Mouse (Mus musculus) limb, embryonic 15.5 days (tissue): ENCODE results near the gene Six6. TPM values are rescaled to one million over a fixed set of nuclear protein-coding genes. Genes with fewer than 3 reads are reported as not detected.

Experiments used
- ATAC-seq: fragments of 200-750 bp; cut with Nextera tagmentation; 2 replicates; pipeline ENCODE4 v1.8.0; 2017; ENCODE audit warnings: low read depth, moderate TSS enrichment; ENCODE audit not compliant: insufficient number of reproducible peaks, low FRiP score, low TSS enrichment
- H3K27ac ChIP-seq: fragments of 300-500 bp; sonication (generic); 2 replicates; pipeline ENCODE4 v1.5.1; 2015; ENCODE audit warnings: moderate library complexity, mild to moderate bottlenecking, inconsistent platforms
- H3K27me3 ChIP-seq: fragments of 300-500 bp; sonication (generic); 2 replicates; pipeline ENCODE4 v1.6.1; 2015; ENCODE audit warnings: inconsistent platforms
- H3K36me3 ChIP-seq: fragments of 300-500 bp; sonication (generic); 2 replicates; pipeline ENCODE4 v1.6.1; 2015; ENCODE audit warnings: inconsistent platforms
- H3K4me1 ChIP-seq: fragments of 300-500 bp; sonication (generic); 2 replicates; pipeline ENCODE4 v1.6.1; 2015; ENCODE audit warnings: inconsistent platforms
- H3K4me2 ChIP-seq: fragments of 300-500 bp; sonication (generic); 2 replicates; pipeline ENCODE4 v1.6.1; 2015; ENCODE audit warnings: mild to moderate bottlenecking, inconsistent platforms
- H3K4me3 ChIP-seq: fragments of 300-500 bp; sonication (generic); 2 replicates; pipeline ENCODE4 v1.5.1; 2015; ENCODE audit warnings: mild to moderate bottlenecking, inconsistent platforms
- H3K9ac ChIP-seq: fragments of 300-500 bp; sonication (generic); 2 replicates; pipeline ENCODE4 v1.6.1; 2015; ENCODE audit warnings: inconsistent platforms
- H3K9me3 ChIP-seq: fragments of 300-500 bp; sonication (generic); 2 replicates; pipeline ENCODE4 v1.6.1; 2016; ENCODE audit warnings: inconsistent platforms
- WGBS: fragments of 180-500 bp; shearing (Covaris S2); methylation state at CpG from one replicate; pipeline ENCODE4 v1.1.7; 2015; 5-methylcytosine and 5-hydroxymethylcytosine counted together
- polyA plus RNA-seq: library from polyadenylated mRNA; unstranded; fragments of >200 nt; fragmentation: Nextera tagmentation; extraction: Ambion mirVana; gene quantifications from 2 replicates; pipeline ENCODE4 v1.2.1, GENCODE M21; 2015

Gene Six6
- not detected in 2 replicates for polyA plus RNA-seq

DNA sequence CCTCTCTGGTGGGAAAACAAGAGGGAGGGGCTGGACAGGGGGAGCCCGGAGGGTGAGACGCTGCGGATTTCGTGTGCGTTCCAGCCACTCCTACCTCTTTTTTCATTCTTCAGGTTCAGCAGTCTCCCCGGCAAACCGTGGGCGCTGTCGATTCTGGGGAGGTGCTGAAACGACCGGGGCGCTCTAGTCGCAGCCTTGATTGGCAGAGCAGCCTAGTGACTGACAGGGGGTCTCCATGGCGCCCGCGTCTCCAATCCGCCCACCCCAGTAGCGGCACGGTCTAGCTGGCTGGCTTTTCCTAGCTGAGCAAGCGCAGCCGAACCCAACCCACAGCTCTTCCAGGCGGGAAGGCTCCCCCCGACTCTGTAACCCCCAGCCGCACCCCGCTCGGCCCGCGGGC is at the start of gene Six6:
Gene Six6 (plus strand): TSS at position 277 of the 400 bp plus-strand sequence.
- H3K4me3 ChIP-seq: peak within 1 kb of the TSS; percentile 27
- no peak within 1 kb of the TSS for H3K9ac ChIP-seq
- no peaks in the 10 kb centered on the region for H3K36me3 ChIP-seq
- H3K9me3 ChIP-seq: no peaks in the 10 kb centered on the region
- WGBS: under 1% methylated on average over 28 of the region's 28 CpGs
- H3K27me3 ChIP-seq: peaks cover 92% of the 10 kb centered on the region
- peaks cover 21% of the 10 kb centered on the region for H3K4me1 ChIP-seq
- H3K27ac ChIP-seq: no peak within 1 kb of the TSS
- no peak for ATAC-seq
- peak within 1 kb of the TSS; percentile 42 for H3K4me2 ChIP-seq

DNA sequence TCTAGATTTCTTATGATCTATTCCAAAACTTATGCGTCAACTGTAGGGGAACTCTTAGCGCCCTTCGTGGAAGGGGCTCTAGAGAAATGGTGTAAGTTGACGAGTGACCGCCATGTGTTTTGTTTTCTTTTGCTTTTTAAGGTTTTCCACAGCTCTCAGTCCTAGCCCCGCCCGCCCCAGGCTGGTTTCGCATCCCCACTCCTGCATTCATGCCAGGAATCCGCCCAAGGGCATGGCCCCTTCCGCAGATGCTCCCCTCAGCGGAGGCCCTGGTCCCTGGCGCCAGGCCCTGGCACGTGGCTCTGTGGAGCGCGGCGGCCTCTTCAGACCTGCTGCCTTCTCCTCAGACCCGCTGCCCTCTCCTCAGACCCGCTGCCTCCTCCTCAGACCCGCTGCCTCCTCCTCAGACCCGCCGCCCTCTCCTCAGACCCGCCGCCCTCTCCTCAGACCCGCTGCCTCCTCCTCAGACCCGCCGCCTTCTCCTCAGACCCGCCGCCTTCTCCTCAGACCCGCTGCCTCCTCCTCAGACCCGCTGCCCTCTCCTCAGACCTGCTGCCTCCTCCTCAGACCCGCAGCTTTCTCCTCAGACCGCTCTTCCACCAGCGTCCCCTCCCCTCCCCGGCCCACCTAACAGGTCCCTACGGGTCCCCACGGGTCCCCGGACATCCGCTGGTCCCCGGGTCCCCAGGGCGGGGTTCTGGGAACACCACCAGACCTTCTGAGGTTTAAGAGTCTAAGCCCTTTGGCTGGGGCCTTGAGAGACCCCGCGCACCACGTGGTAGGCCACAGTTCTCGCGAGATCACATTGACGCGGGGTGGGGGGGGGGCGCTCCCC is 22.3 kb upstream of the Six6 start:
- Histone ChIP-seq H3K27me3 (no peaks in the 10 kb centered on the region), H3K9ac (0 out of 2 replicates have a peak overlapping the region, but pooled peaks have one; percentile 18), H3K4me1 (peaks cover 8% of the 10 kb centered on the region), H3K4me2 (peak overlapping the region; percentile 62), H3K4me3 (peak overlapping the region; percentile 38), H3K27ac (no peak overlapping the region), H3K9me3 (no peaks in the 10 kb centered on the region), H3K36me3 (no peaks in the 10 kb centered on the region)
- ATAC-seq: peak; percentile 71
- WGBS: 17% methylated on average over 48 of the region's 48 CpGs

DNA sequence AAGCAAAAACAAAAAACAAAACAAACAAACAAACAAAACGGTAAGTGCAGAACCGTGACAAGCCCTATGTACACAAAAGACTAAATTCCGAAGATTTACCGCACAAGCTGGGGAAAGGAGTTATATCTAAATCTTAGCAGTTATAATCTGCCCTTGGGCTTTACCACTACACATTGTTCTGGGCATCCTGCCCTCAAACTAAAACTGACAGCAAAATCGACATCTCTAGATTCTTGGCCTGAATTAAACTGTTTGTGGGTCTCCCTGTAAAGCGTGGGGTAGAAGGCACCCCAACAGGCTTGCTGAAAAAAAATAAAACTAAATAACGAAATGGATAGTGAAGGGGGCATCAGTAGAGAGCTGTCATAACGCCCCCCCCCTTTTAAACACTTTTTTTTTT is 2.9 kb upstream of the Six6 start:
- no peak for ATAC-seq
- WGBS: 35% methylated on average over 8 of the region's 8 CpGs

DNA sequence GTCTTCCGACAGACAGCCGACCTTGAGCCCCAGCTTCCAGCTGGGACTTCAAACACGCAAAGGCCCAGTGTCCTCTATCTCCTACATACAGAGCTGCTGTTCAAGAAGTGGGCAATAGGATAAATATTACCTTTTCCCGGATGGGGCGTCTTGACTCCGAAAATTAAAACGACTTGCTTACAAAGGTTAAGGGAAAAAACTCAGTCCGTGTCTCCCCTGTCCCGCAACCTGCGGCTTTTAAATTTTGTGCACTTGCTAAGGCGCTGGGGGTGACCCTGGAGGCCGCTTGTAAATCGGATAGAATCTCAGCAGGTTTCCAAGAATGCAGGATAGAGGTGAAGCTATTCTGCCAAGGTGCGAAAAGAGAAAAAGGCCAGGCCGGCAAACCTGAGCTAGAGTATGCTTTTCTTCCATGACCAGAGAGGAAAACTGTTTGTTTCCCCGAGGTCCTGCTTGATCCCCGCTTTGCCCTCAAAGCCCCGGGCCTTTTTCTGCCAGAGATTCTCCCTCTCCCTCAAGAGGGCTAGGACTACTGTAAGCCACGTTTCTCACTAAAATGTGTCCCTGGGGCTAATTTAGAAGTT is 2.1 kb upstream of the Six6 start:
- H3K4me2 ChIP-seq: no peak overlapping the region
- no peaks in the 10 kb centered on the region for H3K36me3 ChIP-seq
- no peaks in the 10 kb centered on the region for H3K9me3 ChIP-seq
- H3K27ac ChIP-seq: no peak overlapping the region
- H3K9ac ChIP-seq: no peak overlapping the region
- ATAC-seq: no peak
- WGBS: 3% methylated on average over 19 of the region's 19 CpGs
- no peak overlapping the region for H3K4me3 ChIP-seq
- H3K27me3 ChIP-seq: peaks cover 72% of the 10 kb centered on the region
- peaks cover 21% of the 10 kb centered on the region for H3K4me1 ChIP-seq

More for the DNA sequence above, 2.9 kb upstream of the Six6 start:
- Histone ChIP-seq H3K27me3 (peaks cover 63% of the 10 kb centered on the region), H3K9me3 (no peaks in the 10 kb centered on the region), H3K9ac (no peak overlapping the region), H3K4me1 (peaks cover 21% of the 10 kb centered on the region), H3K4me3 (no peak overlapping the region), H3K36me3 (no peaks in the 10 kb centered on the region), H3K27ac (no peak overlapping the region), H3K4me2 (no peak overlapping the region)

DNA sequence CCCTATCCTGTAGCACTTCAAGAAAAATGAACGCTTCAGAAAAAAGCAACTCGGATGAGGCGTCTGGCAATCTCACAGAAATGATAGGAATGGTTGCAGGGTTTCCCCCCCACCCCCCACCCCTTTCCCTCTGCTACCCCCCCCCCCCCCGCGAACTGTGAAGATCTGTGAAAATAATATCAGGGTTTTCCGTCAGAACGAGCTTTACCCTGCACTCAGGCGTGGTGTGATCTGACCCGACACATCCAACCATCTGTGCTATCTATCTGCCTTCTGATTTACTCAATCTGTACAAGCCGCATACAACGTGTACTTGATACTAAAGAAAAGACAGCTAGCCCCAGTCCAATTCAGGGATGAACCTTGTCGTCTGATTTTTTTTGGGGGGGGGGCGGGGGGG is 1.5 kb upstream of the Six6 start:
- Histone ChIP-seq H3K27me3 (peaks cover 77% of the 10 kb centered on the region), H3K27ac (no peak overlapping the region), H3K4me3 (no peak overlapping the region), H3K36me3 (no peaks in the 10 kb centered on the region), H3K4me2 (no peak overlapping the region), H3K9me3 (no peaks in the 10 kb centered on the region), H3K9ac (no peak overlapping the region), H3K4me1 (peaks cover 21% of the 10 kb centered on the region)
- no peak for ATAC-seq
- 3% methylated on average over 13 of the region's 13 CpGs for WGBS

DNA sequence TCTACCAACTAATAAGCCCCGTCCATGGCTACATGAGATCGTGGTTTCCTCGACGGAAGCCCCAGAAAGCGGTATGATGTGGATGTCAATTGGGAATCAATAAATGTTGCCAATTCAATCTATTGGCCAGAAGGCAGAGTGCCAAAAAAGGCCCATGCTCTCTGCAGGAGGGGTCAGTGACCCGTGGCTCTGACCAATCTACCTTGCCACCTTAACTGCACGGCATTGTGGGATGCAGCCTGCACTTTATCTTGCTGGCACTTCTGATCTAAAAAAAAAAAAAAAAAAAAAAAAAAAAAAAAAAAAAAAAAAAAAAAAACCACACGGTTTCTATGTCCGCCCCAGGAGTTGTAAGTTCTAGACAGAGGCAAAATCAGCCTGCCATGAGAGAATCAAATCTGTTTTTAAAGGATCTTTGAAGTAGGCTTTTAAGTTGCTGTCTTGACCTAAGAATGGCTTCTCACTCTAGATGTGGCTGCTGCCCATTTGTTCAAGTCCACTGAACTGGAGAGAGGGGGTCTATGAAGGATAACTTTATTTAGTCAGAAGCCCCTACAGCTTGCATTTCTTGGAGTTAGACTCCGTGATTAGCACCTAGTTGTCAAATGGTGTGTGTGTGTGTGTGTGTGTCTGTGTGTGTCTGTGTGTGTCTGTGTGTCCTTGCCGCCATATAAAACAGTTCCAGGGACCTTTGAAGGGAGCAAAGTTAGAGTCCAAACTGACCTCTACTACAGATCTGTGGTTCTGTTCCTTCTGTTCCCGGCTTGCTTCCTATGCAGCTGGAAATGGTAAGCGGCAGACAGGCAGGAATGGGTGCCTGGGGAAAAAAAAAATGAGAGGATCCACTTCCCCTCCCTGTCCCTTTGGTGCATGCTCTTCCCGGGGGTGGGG is 847 bp upstream of the Six6 start:
- ATAC-seq: no peak
- no peaks in the 10 kb centered on the region for H3K36me3 ChIP-seq
- no peak overlapping the region for H3K27ac ChIP-seq
- H3K4me2 ChIP-seq: no peak overlapping the region
- H3K9me3 ChIP-seq: no peaks in the 10 kb centered on the region
- WGBS: 2% methylated on average over 14 of the region's 14 CpGs
- H3K4me1 ChIP-seq: peaks cover 21% of the 10 kb centered on the region
- no peak overlapping the region; the same call in 1 of the 2 replicates for H3K4me3 ChIP-seq
- no peak overlapping the region for H3K9ac ChIP-seq
- H3K27me3 ChIP-seq: peaks cover 84% of the 10 kb centered on the region

DNA sequence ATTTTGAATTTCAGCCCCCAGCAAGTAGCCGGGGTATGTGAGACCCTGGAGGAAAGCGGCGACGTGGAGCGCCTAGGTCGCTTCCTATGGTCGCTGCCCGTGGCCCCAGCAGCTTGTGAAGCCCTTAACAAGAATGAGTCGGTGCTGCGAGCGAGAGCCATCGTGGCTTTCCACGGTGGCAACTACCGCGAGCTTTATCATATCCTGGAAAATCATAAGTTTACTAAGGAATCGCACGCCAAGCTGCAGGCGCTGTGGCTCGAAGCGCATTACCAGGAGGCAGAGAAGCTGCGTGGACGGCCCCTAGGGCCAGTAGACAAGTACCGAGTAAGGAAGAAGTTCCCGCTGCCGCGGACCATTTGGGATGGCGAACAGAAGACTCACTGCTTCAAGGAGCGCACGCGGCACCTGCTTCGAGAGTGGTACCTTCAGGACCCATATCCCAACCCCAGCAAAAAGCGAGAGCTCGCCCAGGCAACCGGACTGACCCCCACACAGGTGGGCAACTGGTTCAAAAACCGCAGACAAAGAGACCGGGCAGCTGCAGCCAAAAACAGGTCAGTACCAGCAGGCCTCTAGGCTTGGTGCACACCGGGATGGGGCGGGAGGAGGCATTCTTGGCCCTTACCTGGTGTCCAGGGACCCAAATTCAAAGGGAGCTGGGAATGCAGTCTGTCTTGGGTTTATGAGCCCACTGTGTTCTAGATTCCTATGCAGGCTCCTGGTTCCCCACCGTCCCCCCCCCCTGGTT is 554 bp downstream of the Six6 start, which contains the start of gene 4930447C04Rik:
Gene 4930447C04Rik (minus strand): TSS at position 704 of the 751 bp plus-strand sequence.
- Histone ChIP-seq H3K36me3 (no peaks in the 10 kb centered on the region), H3K27ac (no peak within 1 kb of the TSS), H3K27me3 (peaks cover 95% of the 10 kb centered on the region), H3K4me3 (peak within 1 kb of the TSS; percentile 27), H3K4me1 (peaks cover 26% of the 10 kb centered on the region), H3K4me2 (peak within 1 kb of the TSS; percentile 42), H3K9ac (no peak within 1 kb of the TSS), H3K9me3 (no peaks in the 10 kb centered on the region)
- under 1% methylated on average over 39 of the region's 39 CpGs for WGBS
- no peak for ATAC-seq

DNA sequence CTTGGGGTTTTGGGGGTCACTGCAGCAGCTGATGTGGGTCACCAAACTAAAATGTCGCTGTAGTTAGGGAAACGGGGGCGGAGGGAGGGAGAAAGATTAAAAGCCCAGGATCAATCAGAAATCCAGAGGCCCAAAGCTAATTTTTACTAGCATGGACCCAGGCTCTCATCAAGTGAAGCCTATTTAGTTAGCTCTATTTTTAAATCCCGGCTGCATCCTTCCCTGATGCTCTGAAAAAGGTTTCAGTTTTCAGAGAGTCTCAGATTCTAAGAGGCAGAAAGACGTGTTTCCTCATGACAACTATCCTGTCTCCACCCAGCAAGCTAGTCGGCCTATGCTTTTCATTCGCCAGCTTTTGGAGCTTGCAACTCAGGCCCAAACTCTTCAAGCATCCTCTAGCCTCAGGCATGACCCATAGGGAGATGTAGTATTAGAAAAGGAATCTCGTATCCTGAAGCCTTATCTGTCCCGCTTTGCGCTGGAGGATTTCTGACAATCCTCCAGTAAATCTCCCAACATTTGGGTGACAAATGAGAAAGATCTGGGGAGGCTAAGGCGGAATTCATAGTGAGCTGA is 1.2 kb downstream of the Six6 start:
- Histone ChIP-seq H3K36me3 (no peaks in the 10 kb centered on the region), H3K9me3 (no peaks in the 10 kb centered on the region), H3K4me2 (no peak overlapping the region), H3K9ac (no peak overlapping the region), H3K4me1 (peaks cover 33% of the 10 kb centered on the region), H3K4me3 (no peak overlapping the region), H3K27me3 (peaks cover 97% of the 10 kb centered on the region), H3K27ac (no peak overlapping the region)
- no peak for ATAC-seq
- WGBS: 3% methylated on average over 11 of the region's 11 CpGs

DNA sequence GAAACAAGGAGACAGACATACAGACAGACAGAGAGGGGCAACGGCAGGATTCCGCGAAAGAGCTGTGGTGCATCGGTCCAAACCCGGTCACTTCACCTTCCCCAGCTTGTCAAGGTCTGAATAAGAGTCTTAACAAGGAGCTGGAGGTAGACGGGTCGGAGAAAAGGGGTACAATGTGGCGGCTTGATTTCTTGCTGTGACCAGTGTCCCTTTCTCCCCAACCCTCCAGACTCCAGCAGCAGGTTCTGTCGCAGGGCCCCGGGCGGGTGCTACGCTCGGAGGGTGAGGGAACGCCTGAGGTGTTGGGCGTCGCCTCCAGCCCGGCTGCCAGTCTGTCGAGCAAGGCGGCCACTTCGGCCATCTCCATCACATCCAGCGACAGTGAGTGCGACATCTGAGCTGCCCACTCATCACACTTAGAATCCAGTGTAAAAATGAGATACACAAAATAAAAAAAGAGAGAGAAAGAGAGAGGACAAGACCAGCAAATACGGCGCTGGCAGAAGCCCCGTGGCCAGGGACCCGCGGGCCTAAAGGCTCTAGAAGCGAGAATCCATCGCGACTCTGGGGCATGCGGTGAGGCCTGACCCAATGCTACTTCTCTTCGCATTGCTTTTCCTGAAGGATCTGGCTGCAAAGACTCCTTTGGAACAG is 1.8 kb downstream of the Six6 start:
- peaks cover 33% of the 10 kb centered on the region for H3K4me1 ChIP-seq
- no peaks in the 10 kb centered on the region for H3K9me3 ChIP-seq
- H3K9ac ChIP-seq: no peak overlapping the region
- no peak for ATAC-seq
- no peaks in the 10 kb centered on the region for H3K36me3 ChIP-seq
- H3K4me2 ChIP-seq: no peak overlapping the region
- H3K4me3 ChIP-seq: no peak overlapping the region
- H3K27ac ChIP-seq: no peak overlapping the region
- WGBS: 2% methylated on average over 32 of the region's 32 CpGs
- H3K27me3 ChIP-seq: peaks cover 99% of the 10 kb centered on the region

DNA sequence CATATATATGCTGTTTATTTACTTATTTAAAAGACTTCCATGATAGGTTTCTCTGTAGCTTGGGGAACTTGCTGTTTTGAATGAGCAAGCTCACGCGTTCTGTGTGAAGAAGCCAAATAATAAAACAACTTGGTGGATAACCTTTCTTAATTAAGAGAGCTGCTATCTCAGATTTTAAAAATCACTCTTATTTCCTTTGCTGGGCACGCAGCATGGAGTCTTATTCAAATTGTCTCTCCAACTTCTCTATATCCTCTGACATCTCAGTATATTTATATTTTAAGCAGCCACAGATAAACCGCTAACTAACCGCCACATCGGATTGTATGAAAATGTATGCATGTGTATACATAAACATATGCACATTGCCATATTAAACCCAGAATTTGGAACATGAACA is 2.5 kb downstream of the Six6 start:
- H3K27me3 ChIP-seq: peaks cover 98% of the 10 kb centered on the region
- H3K9ac ChIP-seq: no peak overlapping the region
- no peaks in the 10 kb centered on the region for H3K9me3 ChIP-seq
- ATAC-seq: no peak
- H3K27ac ChIP-seq: no peak overlapping the region
- peaks cover 33% of the 10 kb centered on the region for H3K4me1 ChIP-seq
- no peaks in the 10 kb centered on the region for H3K36me3 ChIP-seq
- no peak overlapping the region for H3K4me2 ChIP-seq
- 25% methylated on average over 6 of the region's 6 CpGs for WGBS
- H3K4me3 ChIP-seq: no peak overlapping the region
